Mouse (Mus musculus) monocyte, adult 2 months (primary cell): ENCODE results near the gene Theg.

ENCODE experiments used
- DNase-seq, 2 experiments: peaks; one replicate each; pipeline ENCODE4 v3.0.0; 2022; ENCODE audit warnings: low spot score in 2 of 2, low read depth in 1 of 2

The Theg gene

DNA sequence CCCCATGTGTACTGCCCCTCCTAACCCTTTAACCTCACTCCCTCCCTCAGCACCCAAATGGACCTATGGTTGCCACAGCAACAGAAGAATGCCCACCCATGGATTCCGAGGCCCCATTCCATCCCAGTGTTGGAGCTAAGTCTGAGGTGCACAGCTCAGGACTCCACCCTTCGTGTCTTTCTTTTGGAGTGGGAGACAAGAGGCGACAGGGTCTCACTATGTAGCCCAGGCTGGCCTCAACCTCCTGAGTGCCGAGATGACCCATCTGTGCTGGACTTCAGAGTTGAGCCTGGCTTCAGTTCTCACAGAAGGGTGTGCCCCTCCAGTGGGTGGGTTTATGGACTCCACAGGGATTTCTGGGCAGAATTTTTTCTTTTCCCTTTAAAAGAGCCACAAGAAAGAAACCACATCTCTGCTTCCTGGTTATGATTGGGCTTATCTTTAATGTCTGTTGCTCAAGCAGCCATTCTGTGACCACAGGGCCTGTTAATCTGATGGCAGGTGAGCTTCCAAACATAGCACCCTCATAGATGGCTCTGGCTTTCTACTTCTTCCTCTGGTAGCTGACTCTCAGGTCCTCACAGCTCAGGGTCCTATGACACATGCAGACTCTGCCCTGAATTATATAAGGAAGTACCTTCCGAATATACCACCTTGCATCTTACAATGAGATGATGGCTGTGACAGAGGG is at the start of gene Theg:
TSS of gene Theg (minus strand) at position 271 of the 691 bp plus-strand sequence.
- DNase-seq: no peak

- no peak for DNase-seq
Observed at GRCm38 (mm10) chr10:79636287-79636686, 49.2 kb upstream of the Theg start.

DNA sequence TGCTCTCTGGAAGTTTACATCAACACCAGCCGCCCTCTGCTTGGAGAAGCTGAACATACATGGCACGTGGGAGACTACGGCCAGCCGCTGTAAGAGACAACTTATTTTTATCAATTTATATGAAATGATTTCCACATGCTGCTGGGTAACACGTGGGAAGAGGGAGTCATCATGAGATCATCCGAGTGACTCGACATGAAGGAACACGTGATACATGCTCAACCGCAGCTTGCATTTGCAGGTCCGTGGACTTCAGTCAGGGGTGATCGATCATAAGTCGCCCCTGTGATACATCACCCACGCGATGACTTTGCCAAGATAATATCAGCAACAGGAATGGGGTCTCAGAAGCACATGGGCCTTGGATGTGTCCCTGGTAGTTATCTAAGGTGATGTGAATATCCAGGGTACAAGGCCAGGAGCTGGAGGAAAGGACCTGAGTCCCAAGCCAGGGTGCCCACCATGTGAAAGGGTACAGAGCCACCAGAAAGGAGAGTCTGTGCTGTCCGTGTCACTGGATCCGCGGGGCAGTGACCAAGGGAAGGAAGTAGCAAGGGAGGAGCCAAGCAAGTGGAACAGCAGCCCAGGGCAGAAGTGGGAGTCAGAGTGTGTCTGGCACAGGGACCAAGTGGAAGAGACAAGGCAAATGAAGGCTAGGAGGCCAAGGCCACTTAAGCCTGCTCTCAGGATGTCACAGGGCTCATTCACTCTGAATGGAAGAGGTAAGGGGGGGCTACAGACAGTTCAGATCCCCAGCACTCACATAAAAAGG is 46.1 kb upstream of the Theg start:
- no peak for DNase-seq

DNA sequence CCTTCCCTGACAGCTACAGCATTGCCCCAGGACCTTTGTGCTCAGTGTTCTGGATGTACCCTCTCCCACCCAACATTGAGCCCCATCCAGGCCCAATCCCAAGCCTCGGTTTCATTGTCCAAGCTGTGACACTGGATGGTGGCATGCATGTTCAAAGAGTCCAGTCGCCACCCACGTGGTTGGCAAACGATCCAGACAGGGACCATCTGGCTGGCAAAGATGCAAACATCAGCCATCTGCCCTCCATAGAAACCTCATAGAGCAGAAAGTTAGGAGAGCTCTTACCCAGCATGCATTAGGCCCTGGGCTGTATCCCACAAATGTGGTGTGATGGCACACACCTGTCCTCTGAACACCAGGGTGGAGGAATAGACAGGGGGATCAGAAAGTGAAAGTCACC is 44.3 kb upstream of the Theg start:
- DNase-seq: no peak

DNA sequence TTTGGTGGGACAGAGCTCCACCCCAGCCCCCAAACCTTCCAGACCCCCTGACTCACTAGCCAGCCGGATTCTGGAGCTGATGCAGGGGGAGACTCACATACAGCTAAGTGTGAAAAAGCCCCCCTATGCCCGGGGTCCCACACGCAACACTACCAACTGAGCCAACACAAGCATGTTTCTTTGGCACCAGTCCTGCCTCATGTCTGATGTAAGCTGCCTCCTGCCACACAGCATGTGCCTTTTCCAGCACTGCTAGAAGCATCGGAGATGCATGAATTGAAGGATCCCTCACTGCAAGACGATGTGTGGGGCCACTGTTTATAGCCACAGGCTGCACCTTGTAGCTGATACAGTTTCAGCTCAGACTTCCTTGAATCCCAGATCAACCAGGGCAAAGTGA is 41.2 kb upstream of the Theg start:
- no peak for DNase-seq

GRCm38 (mm10) chr10:79626156-79626555 is 39.0 kb upstream of the Theg start:
- no peak for DNase-seq

GRCm38 (mm10) chr10:79625398-79625797 is 38.3 kb upstream of the Theg start:
- no peak for DNase-seq

- DNase-seq: no peak
Observed at GRCm38 (mm10) chr10:79623950-79624349, 36.8 kb upstream of the Theg start.

DNA sequence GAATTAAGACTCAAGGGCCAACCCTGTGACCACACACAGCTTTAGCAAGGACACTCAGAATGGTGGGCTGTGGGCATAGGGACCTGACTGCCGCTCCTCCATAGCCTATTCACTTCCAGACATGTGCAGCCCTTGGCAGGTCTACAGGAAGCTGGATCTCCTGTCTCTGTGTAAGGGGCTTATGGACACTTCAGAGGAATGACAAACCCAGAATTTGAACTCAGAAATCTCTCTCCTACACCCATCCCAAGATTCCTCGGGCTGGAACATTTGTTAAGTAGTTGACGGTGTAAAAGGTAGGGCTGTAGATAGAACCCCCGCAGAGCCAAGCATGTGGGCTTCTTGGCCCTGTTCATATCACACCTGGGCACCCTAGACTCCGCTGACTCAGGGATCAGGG is 29.2 kb upstream of the Theg start:
- DNase-seq: no peak

DNA sequence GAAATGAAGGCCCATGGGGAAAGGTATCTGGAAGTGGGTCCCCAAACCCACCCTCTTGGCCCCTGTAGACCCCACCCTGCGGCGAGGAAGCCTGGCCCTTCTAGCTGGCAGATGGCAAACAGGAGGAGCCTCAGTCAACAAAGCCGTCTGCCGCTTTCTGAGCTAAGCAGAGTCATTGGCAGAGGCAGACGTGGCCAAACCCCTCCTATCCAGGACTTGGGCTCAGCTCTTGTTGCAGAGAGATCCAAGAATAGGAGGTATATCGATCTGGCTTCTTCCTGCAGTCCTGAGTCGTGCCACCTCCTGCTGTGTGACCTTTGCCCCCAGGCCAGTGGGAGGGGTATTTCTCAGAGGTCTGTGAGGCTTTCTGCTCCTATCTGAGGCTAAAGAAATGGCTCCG is 28.7 kb upstream of the Theg start:
- no peak for DNase-seq

- DNase-seq: no peak
Observed at GRCm38 (mm10) chr10:79614305-79614643, 27.1 kb upstream of the Theg start.

GRCm38 (mm10) chr10:79613578-79614304 is 26.6 kb upstream of the Theg start, which contains the start of gene C2cd4c:
TSS of gene C2cd4c (minus strand) at chr10:79614025.
- DNase-seq: no peak

GRCm38 (mm10) chr10:79612192-79613135 is 25.3 kb upstream of the Theg start:
- DNase-seq: no peak

DNA sequence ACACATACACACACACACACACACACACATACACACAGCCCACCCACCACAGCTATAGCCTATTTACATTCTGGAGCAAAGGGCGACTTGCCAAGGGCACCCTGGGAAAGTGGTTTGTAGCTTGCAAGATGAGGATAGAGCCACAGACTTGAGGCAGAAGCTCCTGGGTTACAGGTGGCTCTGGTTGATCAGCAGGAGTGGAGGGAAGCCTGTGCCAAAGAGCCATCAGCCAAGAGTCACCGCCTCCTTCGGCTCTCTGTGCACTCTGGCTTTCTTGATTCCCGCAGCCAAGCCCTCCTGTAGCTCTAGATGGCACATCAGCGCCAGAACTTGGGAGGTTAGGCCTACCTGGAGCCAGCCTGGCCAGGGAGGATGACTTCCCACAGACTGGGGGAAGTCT is 24.2 kb upstream of the Theg start:
- no peak for DNase-seq

- no peak for DNase-seq
Observed at GRCm38 (mm10) chr10:79609276-79609675, 22.1 kb upstream of the Theg start.

- DNase-seq: no peak
Observed at GRCm38 (mm10) chr10:79607892-79608291, 20.8 kb upstream of the Theg start.

- no peak for DNase-seq
Observed at GRCm38 (mm10) chr10:79606537-79606936, 19.4 kb upstream of the Theg start.

GRCm38 (mm10) chr10:79597936-79598230 is 10.8 kb upstream of the Theg start:
- no peak for DNase-seq

- DNase-seq: no peak
Observed at GRCm38 (mm10) chr10:79597051-79597935, 10.2 kb upstream of the Theg start.

- no peak for DNase-seq
Observed at GRCm38 (mm10) chr10:79595590-79595929, 8.4 kb upstream of the Theg start.
